Mouse (Mus musculus): Measurements from ENCODE around the gene Xab2.
A peak's percentile ranks its signal among the peaks of the same experiment; 100 is the strongest.
"Not testable (repeated sequence)": the region's sequence is repeated elsewhere in the genome, so short reads cannot be mapped to it uniquely, and the experiment has no call there.

Xab2 gene

DNA sequence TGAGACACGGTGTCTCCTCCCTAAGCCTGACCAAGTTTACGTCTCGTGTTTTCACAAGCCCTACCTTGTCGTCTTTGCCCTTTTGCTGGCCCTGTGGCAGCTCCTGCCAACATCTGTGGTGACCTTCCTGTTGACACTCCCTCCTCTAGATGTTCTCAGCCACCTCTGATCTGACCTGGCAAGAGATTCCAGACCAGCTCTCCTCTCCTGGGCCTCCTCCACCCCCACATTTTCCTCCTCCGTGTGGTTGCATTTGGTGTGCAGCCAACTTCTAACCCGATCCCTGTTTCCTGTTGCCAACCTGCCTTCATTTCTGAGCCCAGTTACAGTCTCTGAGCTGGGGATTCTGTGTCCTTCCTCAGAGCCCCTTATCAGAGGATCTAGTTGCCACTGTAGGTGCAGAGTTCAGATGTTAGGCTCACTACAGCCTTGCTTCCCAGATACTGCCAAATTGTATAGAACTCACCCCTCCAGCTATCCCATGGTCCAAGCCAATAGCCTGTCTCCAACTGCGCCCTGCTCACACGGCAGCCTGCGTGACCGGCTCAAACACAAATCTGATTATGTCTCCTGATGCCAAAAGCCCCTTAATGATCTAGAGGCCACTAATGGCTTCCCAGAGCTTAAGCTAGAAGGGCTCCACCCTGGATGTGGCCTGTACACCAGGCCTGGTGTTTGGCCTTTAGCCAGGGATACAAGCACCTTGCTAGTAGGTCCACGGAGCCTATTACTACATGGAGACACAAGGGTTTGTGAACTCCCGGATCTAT lies 11.9 kb downstream of the Xab2 start:
- DNase-seq (ENCODE audit: low spot score) = peak; percentile 51

DNA sequence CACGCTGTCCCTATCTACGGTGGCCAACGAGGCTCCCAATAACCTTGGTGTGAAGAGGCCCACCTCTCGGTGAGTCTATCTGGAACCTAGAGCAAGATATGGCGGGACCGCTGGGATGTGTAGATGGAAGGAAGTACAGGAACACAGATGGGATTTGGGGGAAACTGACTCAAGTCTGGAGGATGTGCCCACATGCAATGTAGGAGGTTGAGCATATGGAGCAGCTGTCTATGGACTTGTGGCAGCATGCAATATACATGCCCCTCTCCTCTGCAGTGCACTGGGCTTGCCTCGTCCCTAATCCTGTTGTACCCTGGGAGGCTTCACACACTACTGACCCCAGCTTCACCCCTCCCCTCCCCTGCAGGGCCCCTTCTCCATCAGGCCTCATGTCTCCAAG lies 13.3 kb downstream of the Xab2 start:
- no peak for DNase-seq (ENCODE audit: low spot score)

DNA sequence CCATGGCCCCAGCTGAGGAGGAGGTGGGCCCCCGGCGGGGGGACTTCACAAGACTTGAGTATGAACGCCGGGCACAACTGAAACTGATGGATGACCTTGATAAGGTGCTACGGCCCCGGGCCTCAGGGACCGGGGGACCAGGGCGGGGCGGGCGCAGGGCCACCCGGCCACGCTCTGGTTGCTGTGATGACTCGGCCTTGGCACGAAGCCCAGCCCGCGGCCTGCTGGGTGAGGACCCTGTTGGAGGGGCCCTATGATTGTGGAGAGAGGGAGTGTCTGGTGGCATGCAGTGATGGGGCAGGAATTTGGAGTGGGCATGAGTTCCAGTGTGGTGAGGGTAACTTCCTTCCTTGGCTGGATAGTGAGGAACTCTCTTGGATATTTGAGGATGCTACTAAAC lies 14.5 kb downstream of the Xab2 start:
- DNase-seq (ENCODE audit: low spot score) = peak; percentile 47

DNA sequence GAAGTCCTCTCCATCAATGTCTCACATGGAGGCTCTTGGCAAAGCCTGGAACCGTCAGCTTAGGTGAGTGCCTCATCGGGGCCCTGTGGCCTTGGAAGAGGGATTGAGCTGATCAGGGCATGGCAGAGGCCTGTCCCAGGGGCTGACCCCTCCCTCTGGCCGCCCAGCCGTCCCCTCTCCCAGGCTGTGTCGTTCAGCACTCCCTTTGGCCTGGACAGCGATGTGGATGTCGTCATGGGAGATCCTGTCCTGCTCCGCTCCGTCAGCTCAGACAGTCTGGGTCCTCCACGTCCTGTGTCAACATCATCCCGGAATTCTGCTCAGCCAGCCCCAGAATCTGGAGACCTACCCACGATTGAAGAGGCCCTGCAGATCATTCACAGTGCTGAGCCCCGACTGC lies 17.7 kb downstream of the Xab2 start:
- no peak for DNase-seq (ENCODE audit: low spot score)

DNA sequence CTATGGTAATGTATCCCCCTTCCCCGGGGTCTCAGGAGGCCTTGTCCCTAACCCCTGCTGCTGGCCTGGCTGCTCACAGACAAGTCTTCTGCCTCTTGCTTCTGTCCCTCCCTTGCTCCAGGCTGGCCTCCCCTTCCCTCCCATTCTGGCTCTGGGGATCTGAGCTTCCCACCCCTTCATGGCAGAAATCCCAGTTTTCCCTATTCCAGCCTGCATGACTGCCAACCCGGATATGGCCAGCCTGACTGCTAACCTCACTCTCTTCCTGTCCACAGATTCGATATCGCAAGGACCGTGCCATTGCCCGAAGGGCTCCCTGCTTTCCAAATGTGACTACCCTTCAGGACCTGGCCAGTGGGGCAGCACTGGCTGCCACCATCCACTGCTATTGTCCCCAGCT lies 20.7 kb downstream of the Xab2 start:
- DNase-seq (ENCODE audit: low spot score) = peak; percentile 39

DNA sequence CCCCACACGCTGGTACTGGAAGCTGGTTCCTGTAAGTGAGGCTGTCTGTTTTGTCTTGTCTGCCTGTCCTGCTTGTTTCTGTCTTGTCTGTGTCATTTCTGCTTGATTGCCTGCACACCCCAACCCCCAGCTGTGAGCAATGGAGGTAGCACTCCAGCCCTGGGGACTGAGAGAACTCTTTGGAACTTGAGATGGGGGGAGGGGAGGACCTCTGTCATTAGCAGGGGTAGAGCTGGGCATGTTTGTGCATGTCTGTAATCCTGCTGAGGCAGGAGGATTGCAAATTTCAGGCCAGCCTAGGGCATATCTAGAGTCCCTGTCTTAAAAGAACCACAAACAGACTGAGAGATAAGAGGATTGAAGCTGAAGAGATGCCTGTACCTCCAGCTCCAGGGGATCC lies 21.9 kb downstream of the Xab2 start:
- no peak for DNase-seq (ENCODE audit: low spot score)

DNA sequence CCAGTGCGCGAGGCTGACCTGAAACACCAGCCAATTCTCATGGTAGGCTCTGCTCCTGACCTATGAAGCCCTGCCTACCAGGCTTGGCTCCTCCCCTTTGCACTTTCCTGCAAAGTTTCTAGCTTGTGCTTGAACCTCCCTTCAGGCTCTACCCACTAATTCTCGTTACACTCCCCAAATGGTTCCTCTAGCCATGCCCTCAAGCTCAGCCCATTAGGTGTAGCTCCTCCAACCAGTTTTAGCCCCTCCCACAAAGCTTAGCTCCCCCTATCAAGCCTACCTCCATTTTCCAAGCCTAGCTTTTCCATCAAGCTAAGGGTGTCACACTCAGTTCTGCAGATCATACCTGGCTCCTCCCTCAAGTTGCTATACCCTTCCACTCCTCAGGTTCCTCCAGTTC lies 23.1 kb downstream of the Xab2 start:
- no peak for DNase-seq (ENCODE audit: low spot score)

DNA sequence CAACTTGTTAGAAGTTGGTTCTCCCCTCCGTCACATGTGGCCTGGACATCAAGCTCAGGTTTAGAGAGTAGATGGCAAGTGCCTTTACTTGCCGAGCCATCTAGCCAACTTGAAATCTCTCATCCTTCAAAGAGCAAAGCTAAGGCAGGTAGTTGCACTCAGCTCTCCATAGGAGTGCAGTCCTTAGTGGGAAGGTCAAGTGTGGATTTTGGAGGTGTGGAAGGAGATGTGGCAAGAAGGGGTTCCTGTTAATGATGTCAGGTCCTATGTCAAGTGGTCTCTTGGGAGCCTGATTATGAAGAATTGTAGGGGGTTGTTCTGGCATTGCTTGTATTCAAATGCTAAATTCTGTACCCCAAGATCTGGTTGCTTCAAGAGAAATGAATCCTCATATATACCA lies 26.6 kb downstream of the Xab2 start:
- no peak for DNase-seq (ENCODE audit: low spot score)

DNA sequence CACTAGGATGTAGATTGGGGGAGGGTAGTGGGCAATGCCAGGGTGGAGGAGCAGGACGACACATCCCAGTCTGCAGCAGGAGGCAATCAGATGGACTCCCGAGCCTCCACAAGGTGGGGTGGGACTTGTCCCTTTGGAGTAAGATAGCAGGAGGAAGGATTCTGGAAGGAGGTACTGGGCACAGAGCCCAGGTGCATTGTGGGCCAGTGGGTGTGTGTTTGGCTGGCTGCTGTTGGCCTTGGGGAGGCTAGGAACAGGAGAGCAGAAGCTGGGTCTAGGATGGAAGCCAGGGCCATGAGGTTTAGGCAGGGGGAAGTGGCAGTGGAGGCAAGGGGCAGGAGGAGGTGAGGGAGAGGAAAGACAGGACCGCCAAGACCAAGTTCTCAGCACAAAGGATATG lies 27.6 kb downstream of the Xab2 start:
- DNase-seq (ENCODE audit: low spot score) = peak; percentile 59

DNA sequence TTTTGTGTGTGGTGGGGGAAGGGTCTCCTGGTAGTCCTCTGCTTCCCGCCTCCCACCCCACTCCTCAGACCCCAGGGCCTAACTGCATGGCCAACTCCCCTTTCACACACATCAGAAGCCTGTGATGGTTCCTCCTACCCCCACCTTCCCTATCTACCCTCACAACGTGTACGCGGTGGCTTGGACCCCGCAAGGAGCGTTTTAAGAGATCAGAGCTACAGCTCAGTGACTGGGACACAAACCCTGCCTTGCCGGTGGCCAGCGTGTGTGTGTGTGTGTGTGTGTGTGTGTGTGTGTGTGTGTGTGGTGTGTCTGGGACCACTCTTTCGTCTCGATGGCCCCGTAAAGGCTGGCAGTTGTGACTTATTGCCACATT lies 32.9 kb downstream of the Xab2 start:
- no peak for DNase-seq (ENCODE audit: low spot score)

DNA sequence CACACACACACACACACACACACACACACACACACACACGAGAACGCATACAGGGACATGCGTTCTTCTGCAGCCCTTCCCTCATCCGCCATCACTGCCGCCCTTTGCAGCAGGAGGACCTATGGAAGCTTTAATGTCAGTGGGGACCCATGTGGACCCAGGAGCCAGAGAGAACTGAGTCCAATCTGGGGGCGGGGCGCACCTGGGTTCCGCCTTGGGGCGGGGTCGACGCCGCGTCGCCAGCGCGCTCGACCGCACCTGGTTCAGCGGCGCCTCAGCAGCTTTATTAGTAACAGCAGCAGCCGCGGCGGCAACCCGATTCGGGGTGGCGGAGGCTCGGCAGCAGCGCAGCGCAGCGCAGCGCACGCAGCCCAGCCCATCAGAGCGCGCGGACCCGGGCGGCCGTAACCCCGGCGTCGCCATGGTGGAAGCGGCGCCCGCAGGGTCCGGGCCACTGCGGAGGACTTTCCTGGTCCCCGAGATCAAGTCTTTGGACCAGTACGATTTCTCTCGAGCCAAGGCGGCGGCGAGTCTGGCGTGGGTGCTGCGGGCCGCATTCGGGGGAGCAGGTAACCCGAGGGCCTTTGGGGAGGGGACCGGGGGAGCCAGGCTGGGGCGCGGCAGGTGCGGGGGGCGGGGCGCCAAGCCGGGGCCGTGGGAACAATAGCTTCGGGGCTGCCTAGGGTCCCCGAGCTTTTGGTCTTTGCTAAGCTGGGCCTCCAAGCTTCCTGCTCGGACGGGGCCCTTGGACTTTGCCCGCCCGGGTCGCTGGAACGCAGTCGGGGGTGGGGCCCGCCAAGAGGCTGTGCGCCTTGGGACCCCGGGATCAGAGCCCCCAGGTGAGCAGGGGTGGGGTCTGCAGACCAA lies 33.5 kb downstream of the Xab2 start:
- peak; percentile 67 for DNase-seq (ENCODE audit: low spot score)

DNA sequence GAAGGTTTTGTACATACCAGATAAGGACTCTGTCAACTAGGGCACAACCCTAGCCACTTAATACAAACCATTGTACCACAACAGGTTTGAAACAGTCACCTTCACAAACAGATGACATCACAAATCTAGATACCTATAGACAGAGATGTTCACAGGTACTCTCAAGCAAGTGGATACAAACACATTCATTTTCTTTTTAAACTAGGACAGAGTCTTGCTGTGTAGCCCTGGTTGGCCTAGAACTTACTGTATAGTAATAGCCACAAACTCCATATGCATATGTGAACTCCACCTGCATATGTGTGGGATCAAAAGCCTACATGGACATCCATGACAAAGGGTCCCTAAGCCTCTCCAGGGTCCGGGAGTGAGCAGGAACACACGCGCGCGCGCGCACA lies 34.1 kb downstream of the Xab2 start, which contains the start of gene Camsap3:
Gene Camsap3, plus strand, starts transcription at position 301 of the 398 bp plus-strand sequence.
- no peak for DNase-seq (ENCODE audit: low spot score)

DNA sequence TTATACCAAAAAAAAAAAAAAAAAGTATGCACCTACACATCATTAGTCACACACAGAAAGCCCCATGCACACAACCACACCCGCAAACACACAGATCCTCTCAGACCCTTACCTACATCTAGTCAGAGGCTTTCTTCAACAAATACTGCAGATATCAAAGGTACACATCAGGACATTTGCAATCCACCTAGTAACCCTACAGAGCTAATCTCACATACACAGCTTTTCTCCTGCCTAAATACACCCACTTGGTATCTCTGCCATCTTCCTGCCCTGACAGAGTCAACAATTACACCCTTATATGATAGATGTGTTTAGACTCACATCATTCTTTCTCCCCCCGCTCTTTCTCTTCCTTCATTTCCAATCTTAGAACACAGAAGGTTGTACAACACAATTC lies 34.7 kb downstream of the Xab2 start:
- no peak for DNase-seq (ENCODE audit: low spot score)

DNA sequence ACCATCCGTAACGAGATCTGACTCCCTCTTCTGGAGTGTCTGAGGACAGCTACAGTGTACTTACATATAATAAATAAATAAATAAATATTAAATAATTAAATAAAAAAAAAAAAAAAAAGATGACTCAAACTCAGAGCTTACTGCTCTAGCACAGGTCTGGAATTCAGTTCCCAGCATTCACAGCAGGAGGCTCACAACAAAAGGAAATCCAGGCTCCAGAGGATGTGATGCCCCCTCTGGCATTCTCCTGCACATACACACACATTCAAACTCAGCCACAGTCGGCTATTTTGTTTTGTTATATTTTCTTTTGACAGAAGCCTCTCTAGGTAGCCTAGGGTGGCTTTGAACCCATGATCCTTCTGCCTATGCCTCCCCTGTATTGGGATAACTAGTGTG lies 39.2 kb downstream of the Xab2 start:
- not testable (repeated sequence) for DNase-seq (ENCODE audit: low spot score)

DNA sequence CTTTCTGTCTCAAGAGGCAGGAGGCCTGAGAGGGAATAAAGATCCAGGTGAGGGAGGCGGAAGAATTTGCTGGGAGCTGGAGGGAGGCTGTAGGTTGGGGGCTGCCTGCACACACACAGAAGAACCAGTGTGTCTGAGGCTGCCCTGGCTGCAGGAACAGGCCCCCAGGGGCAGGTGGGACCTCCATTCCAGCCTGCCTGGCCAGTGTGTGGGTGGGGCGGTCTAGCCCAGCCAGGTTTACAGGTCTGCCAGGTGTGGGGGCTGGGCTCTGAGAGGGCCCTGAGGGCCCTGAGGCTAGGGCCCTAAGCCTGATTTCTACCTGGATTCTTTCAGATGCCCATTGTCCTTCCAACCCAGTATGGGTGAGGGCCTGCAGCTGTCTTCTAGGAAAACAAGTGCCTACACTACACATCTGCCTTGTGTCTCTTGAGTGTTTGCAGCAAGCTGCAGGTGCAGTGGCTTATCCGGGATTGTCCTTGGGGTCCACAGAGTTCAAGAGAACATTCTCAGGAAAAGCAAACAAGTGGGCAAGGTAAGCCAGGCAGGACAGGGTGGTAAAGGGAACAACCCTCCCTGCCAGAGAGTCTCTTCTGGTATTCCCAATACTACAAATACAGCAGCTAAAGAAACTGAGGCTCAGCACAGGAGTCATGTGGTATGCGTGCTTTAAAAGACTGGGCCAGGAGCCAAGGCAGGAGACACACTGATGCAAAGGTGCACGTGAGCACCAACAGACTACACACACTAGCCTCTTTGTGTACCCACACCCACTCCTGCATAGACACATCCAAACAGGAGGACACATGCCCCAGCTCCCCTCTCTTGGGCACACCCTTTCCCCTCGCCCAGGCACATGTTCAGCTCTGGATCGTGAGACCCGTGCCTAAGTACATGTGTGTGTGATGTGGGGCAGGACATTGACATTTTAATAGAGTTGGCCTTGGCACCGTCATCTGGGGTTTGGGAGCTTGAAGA lies 41.4 kb downstream of the Xab2 start:
- no peak for DNase-seq (ENCODE audit: low spot score)

DNA sequence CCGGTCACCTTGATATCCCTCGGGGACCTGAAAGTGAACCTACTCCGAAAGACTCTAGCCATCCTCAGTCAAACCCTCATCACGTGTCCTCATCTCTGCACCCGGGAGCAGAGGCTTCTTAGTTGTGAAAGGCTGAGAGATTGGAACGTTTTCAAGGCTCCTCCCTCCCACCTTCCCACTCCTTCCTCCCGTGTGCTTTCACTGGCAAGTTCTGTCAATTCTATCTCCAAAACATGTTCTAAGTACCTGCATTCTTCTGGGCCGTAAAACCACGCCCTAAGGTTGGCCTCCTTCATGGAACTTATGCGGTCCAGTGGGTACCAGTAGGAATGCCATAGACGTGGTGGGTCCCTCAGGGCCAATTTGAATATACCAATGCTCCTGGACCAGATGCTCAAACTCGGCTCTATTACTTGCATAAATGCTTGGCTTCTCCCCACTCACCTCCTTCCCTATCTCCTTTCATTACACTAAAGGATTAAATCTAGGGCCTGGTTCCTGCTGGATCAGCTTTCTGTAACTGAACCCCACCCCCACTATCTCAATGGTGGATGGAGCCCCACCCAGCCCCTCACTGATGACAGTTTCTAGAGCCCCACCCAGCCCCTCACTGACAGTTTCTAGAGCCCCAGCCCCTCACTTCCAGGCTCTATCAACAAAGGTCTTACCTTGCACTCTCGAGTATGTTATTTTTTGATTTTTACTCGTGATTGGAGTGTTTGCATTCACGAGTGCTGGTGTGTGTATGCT lies 44.7 kb downstream of the Xab2 start:
- DNase-seq (ENCODE audit: low spot score) = no peak

DNA sequence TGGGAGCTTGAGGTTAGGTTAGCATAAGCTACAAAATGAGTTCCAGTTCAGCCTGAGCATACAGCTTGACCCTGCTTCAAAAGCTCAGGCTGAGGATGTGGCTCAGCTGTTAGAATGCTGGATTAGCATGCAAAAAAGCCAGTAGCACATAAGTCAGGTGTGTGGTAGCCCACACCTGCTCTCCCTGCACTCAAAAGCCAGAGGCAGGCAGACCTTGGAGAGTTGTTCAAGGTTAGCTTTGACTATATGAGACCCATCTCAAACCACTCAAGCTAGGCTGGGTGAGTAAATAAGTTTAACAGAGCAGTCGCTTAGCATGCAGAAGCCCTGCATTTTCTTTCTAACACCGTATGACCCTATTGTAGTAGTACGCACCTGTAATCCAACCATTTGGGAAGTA lies 46.6 kb downstream of the Xab2 start:
- DNase-seq (ENCODE audit: low spot score) = no peak

DNA sequence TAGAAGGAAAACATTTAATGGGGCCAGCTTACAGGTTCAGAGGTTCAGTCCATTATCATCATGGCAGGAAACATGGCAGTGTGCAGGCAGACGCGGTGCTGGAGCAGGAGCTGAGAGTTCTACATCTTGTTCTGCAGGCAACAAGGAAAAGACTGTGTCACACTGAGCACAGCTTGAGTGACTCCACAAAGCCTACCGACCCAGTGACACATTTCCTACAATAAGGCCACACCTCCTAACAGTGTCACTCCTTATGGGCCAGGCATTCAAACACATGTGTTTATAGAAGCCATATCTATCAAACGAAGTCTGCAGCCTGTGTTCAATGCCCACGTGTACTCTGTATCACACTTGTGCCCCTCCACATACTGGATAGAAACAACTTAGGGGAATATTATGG lies 51.3 kb downstream of the Xab2 start:
- DNase-seq (ENCODE audit: low spot score) = no peak

DNA sequence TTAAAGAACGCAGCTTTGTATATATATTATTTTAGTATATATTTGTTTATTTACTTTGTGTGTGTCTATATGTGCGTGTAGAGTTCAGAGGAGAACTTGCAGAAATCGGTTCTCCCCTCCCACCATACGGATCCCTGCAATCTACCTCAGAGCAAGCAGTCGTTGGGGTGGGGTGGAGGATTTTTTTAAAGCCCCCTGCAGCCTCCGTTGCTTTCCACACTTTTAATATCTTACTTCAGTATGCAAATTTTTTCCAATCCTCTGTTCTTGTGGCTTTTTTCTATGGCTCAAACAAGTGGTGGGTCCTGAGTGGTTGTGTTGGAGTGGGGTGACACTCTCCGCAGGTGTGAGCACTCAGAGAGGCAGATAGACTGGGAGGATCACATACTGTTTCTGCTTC lies 52.7 kb downstream of the Xab2 start:
- DNase-seq (ENCODE audit: low spot score) = no peak

DNA sequence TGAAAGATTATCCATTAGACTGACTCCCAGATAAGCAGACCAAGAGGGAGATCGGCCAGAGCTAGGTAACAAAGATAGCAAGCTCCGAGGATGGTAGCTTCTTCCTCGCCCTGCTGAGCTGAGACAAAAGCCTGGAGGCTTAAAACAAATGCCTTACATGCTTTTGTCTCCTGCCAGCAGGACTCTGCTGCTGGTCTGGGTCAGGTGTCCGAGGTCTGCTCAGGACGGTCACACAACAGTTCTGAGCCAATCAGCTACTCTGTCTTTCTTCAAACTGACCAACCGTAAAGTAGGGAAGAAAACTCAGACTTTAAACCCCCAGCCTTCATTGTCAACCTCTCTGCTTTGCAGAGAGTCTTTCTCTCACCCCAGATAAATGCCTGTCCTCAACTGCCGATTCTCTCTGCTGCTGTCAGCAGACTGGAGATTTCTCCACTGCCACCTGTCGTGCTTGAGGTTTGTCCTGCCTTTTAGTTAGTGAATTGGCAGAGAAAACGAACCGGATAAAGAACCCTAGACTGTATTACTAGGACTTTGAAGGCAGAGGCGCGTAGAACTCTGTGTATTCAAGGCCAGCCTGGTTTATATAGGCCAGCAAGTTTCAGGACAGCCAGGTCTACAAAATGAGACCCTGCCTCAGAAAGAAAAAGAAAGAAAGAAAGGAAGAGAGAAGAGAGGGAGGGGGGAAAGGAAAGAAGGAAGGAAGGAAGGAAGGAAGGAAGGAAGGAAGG lies 53.3 kb downstream of the Xab2 start, which contains the start of gene C330021F23Rik:
Gene C330021F23Rik, plus strand, starts transcription at position 350 of the 731 bp plus-strand sequence.
- no peak for DNase-seq (ENCODE audit: low spot score)
